28 mouse cellular contexts compared by ENCODE assay signal in the genomic region with DNA sequence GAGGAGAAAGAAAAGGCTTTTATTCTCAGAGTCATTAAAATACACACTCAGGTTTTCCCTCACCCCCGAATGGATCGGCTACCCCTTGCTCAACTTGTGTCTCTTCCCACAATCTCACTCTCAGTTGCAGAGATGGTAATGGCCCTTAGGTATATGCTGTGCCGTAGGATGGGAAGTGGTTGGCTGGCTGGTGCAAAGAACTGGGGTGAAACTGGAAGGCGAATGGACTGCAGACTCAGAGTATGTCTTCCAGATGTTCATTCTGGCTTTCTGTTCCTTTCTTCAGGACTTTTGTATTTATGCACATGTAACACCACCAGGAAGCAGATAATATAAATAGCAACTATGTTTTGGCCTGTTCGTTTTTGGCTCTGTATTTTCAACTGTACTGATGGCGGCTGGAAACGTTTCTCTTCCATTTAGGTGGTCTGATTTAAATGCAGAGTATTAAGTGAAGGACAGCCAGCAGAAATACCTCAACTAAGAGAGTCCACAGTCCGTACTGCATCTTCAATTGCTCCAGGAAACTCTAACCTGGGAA.
DNase-seq lines count a peak whose midpoint lies in the region; ATAC-seq and TF ChIP-seq lines count a peak whose summit lies in the region.
"Had no signal": no experiment of that assay in that cellular context is flagged by ENCODE, and none has a peak within 500 bp of the region (broad histone marks: within the 10 kb centered on the region; RNA-seq: fewer than 3 reads in every experiment).

No protein-coding gene starts in this region.

- no peak overlapping the region for H3K4me3 ChIP-seq in lung, embryonic 14.5 days (ENCODE audit: low read depth, low read length)
- H3K4me3 ChIP-seq in lung, adult 2 months (replicated peaks; ENCODE audit: extremely low read depth, low read depth, low read length) = no peak overlapping the region
- no peak overlapping the region for H3K4me3 ChIP-seq in limb, embryonic 15.5 days
- H3K4me3 ChIP-seq: forebrain, embryonic 10.5 days; heart, adult 2 months; heart, embryonic 13.5 days; kidney, embryonic 15.5 days; megakaryocyte, embryonic 14.5 days; myocyte; neural tube, embryonic 13.5 days had no signal

- TF ChIP-seq CTCF in lung, embryonic 14.5 days (IDR thresholded peaks at IDR 0.05; ENCODE audit: low read depth) = no peak
- no peak for TF ChIP-seq CTCF in lung, adult 2 months (IDR thresholded peaks at IDR 0.05; ENCODE audit: insufficient read depth, low read length)

- intact Hi-C loops in heart, postnatal 10 days (cut with DNase I) = no loop called here

- H3K27ac ChIP-seq in lung, embryonic 14.5 days (ENCODE audit: low read depth) = 0 out of 2 replicates have a peak overlapping the region, but pooled peaks have one; percentile 3
- 0 out of 2 replicates have a peak overlapping the region, but pooled peaks have one; percentile 51 for H3K27ac ChIP-seq in limb, embryonic 15.5 days
- H3K27ac ChIP-seq: forebrain, embryonic 10.5 days; heart, adult 2 months; heart, embryonic 13.5 days; hindbrain, embryonic 14.5 days; kidney, embryonic 15.5 days; neural tube, embryonic 13.5 days had no signal

- H3K4me2 ChIP-seq in lung, embryonic 14.5 days = no peak overlapping the region
- no peak overlapping the region for H3K4me2 ChIP-seq in limb, embryonic 15.5 days
- H3K4me2 ChIP-seq: heart, embryonic 13.5 days; hindbrain, embryonic 14.5 days; kidney, embryonic 15.5 days; liver, embryonic 11.5 days; neural tube, embryonic 13.5 days had no signal

- no peak overlapping the region for H3K9ac ChIP-seq in lung, embryonic 14.5 days
- no peak overlapping the region for H3K9ac ChIP-seq in limb, embryonic 15.5 days
- H3K9ac ChIP-seq: heart, embryonic 13.5 days; hindbrain, embryonic 14.5 days; kidney, embryonic 15.5 days; liver, postnatal 0 days; neural tube, embryonic 13.5 days had no signal

- no peak for ATAC-seq in lung, embryonic 14.5 days (ENCODE audit: insufficient read depth)
- ATAC-seq in limb, embryonic 15.5 days (ENCODE audit: insufficient number of reproducible peaks, low FRiP score, low TSS enrichment, low read depth) = no peak
- ATAC-seq: forebrain, embryonic 16.5 days; inflammation-experienced regulatory T-cells, adult 6 months; liver, postnatal 0 days; midbrain, embryonic 16.5 days had no signal

- no peaks in the 10 kb centered on the region for H3K27me3 ChIP-seq in lung, embryonic 14.5 days (ENCODE audit: insufficient read depth, low read length)
- no peaks in the 10 kb centered on the region for H3K27me3 ChIP-seq in limb, embryonic 15.5 days
- H3K27me3 ChIP-seq: heart, embryonic 13.5 days; kidney, embryonic 15.5 days; megakaryocyte, embryonic 14.5 days; neural tube, embryonic 13.5 days had no signal

- no peaks in the 10 kb centered on the region for H3K36me3 ChIP-seq in lung, embryonic 14.5 days (ENCODE audit: insufficient read depth)
- no peaks in the 10 kb centered on the region for H3K36me3 ChIP-seq in limb, embryonic 15.5 days
- H3K36me3 ChIP-seq: forebrain, embryonic 10.5 days; heart, embryonic 13.5 days; kidney, embryonic 15.5 days; neural tube, embryonic 13.5 days had no signal

- WGBS in lung, embryonic 14.5 days = 52% methylated on average over 8 of the region's 8 CpGs
- WGBS in lung, adult 2 months = 64% methylated on average over 8 of the region's 8 CpGs
- 47% methylated on average over 8 of the region's 8 CpGs for whole genome bisulfite sequencing in limb, embryonic 15.5 days

- H3K4me1 ChIP-seq in lung, embryonic 14.5 days (ENCODE audit: insufficient read depth) = peaks cover 10% of the 10 kb centered on the region; the same call in 1 of the 2 replicates
- H3K4me1 ChIP-seq in lung, adult 2 months (ENCODE audit: control insufficient read depth, insufficient read depth, low read length) = no peaks in the 10 kb centered on the region
- peaks cover 11% of the 10 kb centered on the region for H3K4me1 ChIP-seq in limb, embryonic 15.5 days
- H3K4me1 ChIP-seq: megakaryocyte, embryonic 14.5 days had no signal

- TF ChIP-seq POLR2A in lung, adult 2 months (IDR thresholded peaks at IDR 0.05; ENCODE audit: borderline replicate concordance, extremely low read depth, low read depth, low read length) = no peak

- H3K9me3 ChIP-seq in lung, embryonic 14.5 days (ENCODE audit: low read depth, low read length) = no peaks in the 10 kb centered on the region
- no peaks in the 10 kb centered on the region for H3K9me3 ChIP-seq in limb, embryonic 15.5 days
- H3K9me3 ChIP-seq: forebrain, embryonic 10.5 days; heart, embryonic 13.5 days; kidney, embryonic 15.5 days; neural tube, embryonic 13.5 days had no signal

- DNase-seq in heart, adult 11 months = peak; percentile 84
- no peak for DNase-seq in heart, postnatal 10 days
- no peak for DNase-seq in lung, embryonic 14.5 days
- no peak for DNase-seq in lung, adult 2 months
- DNase-seq in embryo, embryonic 10.5 days (ENCODE audit: low spot score) = no peak
- no peak for DNase-seq in MN1 (ENCODE audit: low spot score)
- DNase-seq: adrenal gland, adult 8-10 months; cerebellum, adult 2 months; cerebellum, postnatal 36 days; gastrocnemius, postnatal 25 days; heart, adult 2 months; heart, postnatal 4 days; kidney, postnatal 4 days; liver, postnatal 0 days; lung, postnatal 36 days; retina, postnatal 1 day had no signal
